Mouse (Mus musculus) E14TG2a.4 (cell line): ENCODE data around the gene Lrrc15.

Experiments
- CTCF ChIP-seq: conservative IDR thresholded peaks from 2 replicates; pipeline ENCODE4 v1.5.1; 2014; ENCODE audit warnings: low read length
- NANOG ChIP-seq: IDR thresholded peaks from 2 replicates; pipeline ENCODE4 v1.6.1; 2014; ENCODE audit warnings: borderline replicate concordance, low read length, mixed read lengths
- POU5F1 ChIP-seq: IDR thresholded peaks from 2 replicates; pipeline ENCODE4 v1.6.1; 2014; ENCODE audit warnings: low read length, borderline replicate concordance

GRCm38 (mm10) chr16:30231882-30232604 lies 51.0 kb downstream of the Lrrc15 start:
- TF ChIP-seq CTCF (no peak), POU5F1 (no peak), NANOG (no peak)
